Mouse (Mus musculus): ENCODE data around the gene Baiap2. TPM values are rescaled to one million over a fixed set of nuclear protein-coding genes. Genes with fewer than 3 reads are reported as not detected.

The Baiap2 gene
- polyA plus RNA-seq, 1 experiment from 2014 or later: 11.9 TPM

DNA sequence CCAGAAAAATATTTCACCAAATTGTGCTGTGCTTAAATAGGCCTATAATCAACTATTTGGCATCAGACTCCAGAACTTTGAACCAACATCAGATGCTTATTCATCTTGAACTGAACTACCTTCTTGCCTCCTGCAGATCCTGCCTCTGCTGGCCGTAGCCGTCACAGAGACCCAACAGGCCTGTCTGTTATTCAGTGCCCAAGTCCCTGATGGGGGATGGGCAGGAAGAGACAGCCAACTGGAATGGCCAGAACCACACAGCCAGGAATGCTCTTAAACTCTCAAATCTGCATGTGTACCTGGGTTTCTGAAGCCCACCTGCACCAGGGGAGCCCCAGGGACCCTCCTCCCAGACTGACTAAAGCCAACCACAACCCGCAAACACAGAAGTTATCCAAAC, 84.4 kb downstream of the Baiap2 start:
- Histone ChIP-seq H3K9me3 (replicated peaks; ENCODE audit: control insufficient read depth, low read length) (no peaks in the 10 kb centered on the region), H3K27me3 (ENCODE audit: control insufficient read depth, insufficient read depth, low read length) (no peaks in the 10 kb centered on the region), H3K4me3 (ENCODE audit: low read depth, low read length) (no peak overlapping the region), H3K36me3 (replicated peaks; ENCODE audit: control insufficient read depth, insufficient read depth, low read depth, low read length) (no peaks in the 10 kb centered on the region), H3K4me1 (ENCODE audit: control insufficient read depth, insufficient read depth, low read length) (no peaks in the 10 kb centered on the region), H3K27ac (replicated peaks; ENCODE audit: low read depth, low read length) (no peak overlapping the region), H3K4me2 (ENCODE audit: low read depth, low read length) (no peak overlapping the region), H3K9ac (replicated peaks; ENCODE audit: low read length) (no peak overlapping the region)
- no peak for ATAC-seq (replicated peaks; ENCODE audit: insufficient number of reproducible peaks, low FRiP score, low TSS enrichment, low read depth)
- DNase-seq (ENCODE audit: low spot score): no peak
- 68% methylated on average over 3 of the region's 3 CpGs for WGBS

DNA sequence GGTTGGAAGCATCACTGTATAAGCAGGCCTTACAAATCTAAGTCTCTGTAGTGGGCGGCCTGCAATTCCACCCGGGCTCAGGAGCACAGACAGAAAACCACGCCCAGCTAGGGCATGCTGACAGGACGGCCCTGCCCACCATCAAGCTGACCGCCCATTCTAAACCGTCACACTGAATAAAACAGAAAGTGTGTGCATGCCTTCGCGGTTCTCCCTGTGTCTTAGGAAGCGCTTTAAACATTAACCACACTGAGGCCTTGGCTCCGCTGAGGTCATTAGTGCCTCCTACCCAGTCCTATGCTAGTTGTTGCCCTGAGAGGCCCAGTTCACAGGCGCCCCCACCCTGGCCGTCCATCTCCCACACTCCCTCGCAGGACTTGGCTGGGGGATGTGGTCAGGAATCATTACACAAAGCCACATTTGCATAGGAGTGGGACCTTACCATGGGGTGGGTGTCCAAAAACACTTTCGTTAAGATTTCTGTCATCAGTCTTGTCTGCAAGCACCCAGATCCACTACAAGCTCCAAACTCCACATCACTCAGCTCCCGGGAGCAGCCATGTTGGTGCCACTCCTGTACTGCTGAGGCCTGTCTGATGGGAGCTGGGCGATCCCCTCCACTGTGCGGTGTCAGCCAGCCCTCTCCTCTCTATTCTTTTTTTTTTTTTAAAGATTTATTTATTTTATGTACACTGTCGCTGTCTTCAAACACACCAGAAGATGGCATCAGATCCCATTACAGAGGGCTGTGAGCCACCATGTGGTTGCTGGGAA, 85.9 kb downstream of the Baiap2 start:
- Histone ChIP-seq H3K27ac (replicated peaks; ENCODE audit: low read depth, low read length) (no peak overlapping the region), H3K4me2 (ENCODE audit: low read depth, low read length) (no peak overlapping the region), H3K9ac (replicated peaks; ENCODE audit: low read length) (no peak overlapping the region), H3K4me3 (ENCODE audit: low read depth, low read length) (no peak overlapping the region), H3K27me3 (ENCODE audit: control insufficient read depth, insufficient read depth, low read length) (no peaks in the 10 kb centered on the region), H3K4me1 (ENCODE audit: control insufficient read depth, insufficient read depth, low read length) (no peaks in the 10 kb centered on the region), H3K9me3 (replicated peaks; ENCODE audit: control insufficient read depth, low read length) (no peaks in the 10 kb centered on the region), H3K36me3 (replicated peaks; ENCODE audit: control insufficient read depth, insufficient read depth, low read depth, low read length) (no peaks in the 10 kb centered on the region)
- DNase-seq (ENCODE audit: low spot score): no peak
- 78% methylated on average over 18 of the region's 18 CpGs for WGBS
- ATAC-seq (replicated peaks; ENCODE audit: insufficient number of reproducible peaks, low FRiP score, low TSS enrichment, low read depth): no peak

DNA sequence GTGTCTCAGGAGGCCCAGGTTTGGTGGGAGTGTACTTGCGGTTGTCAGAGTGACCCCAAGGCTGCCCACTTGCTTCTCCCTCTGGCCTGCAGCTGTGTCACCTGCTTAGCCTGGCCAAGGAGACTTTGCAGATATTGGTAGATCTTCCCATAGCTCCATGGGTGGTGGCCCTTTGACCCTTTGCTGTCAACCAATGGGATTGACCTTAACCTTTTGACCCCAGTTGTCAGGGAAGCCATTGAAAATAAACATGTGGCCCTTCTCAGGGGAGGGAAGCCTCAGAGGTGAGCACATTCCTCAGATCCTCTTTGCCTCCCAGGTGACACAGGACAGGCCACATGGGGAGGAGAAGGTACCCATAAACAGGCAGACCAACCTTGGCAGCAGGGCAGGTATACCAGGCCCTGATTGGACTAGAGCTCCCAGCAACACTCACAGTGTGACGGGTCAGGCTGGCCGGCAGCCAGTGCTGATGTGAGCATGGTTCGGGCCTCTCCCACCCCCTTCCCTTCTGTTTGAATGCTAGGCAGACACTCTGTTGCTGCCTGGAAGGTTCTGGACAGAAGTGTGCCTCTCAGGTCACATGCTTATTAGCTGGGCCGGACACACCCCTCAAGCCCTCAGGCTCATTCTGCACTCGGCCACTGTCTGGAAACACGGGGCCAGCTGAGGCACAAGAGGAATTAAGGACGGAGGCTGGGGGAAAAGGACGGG, 87.0 kb downstream of the Baiap2 start:
- H3K4me3 ChIP-seq (ENCODE audit: low read depth, low read length): no peak overlapping the region
- H3K9ac ChIP-seq (replicated peaks; ENCODE audit: low read length): no peak overlapping the region
- 47% methylated on average over 9 of the region's 9 CpGs for WGBS
- no peak for DNase-seq (ENCODE audit: low spot score)
- no peaks in the 10 kb centered on the region for H3K4me1 ChIP-seq (ENCODE audit: control insufficient read depth, insufficient read depth, low read length)
- no peaks in the 10 kb centered on the region for H3K36me3 ChIP-seq (replicated peaks; ENCODE audit: control insufficient read depth, insufficient read depth, low read depth, low read length)
- no peaks in the 10 kb centered on the region for H3K27me3 ChIP-seq (ENCODE audit: control insufficient read depth, insufficient read depth, low read length)
- no peak overlapping the region for H3K4me2 ChIP-seq (ENCODE audit: low read depth, low read length)
- ATAC-seq (replicated peaks; ENCODE audit: insufficient number of reproducible peaks, low FRiP score, low TSS enrichment, low read depth): no peak
- H3K27ac ChIP-seq (replicated peaks; ENCODE audit: low read depth, low read length): no peak overlapping the region
- H3K9me3 ChIP-seq (replicated peaks; ENCODE audit: control insufficient read depth, low read length): no peaks in the 10 kb centered on the region

DNA sequence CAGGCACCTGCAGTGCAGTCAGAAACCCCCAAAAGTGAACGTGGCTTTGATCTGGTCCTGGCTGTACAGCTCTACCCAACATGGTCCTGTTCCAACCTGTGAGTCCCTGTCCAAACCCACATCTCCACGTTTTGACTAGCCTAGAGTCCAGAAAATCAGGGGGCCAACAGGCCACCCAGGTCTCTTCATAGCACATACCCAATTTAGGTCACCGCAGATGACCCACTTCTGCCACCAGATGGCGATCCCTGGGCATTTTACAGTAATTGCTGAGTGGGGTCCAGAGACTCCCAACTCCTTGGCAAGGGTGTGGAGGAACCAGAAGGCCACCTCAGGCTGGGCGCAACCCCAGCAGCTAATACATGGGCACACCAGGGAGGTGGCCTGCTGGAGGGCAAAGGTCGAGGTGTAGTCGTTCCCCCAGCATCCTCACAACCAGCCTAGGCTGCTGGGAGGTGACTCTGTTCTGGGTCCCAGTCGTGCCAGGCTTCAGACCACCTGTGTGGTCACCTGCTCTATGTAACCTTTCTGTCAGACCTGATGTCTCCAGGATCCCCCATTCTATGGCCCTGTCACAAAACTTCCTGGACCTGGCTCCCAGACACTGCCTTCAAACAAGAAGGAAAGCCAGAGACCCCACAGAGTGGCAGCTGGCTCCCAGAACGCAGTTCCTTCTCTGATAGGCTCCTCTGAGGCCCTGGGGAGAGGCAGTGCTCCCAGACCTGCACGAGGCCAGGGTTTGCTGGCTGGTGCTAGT, 87.8 kb downstream of the Baiap2 start:
- no peaks in the 10 kb centered on the region for H3K4me1 ChIP-seq (ENCODE audit: control insufficient read depth, insufficient read depth, low read length)
- WGBS: 34% methylated on average over 10 of the region's 10 CpGs
- H3K27me3 ChIP-seq (ENCODE audit: control insufficient read depth, insufficient read depth, low read length): no peaks in the 10 kb centered on the region
- peak; percentile 45 for ATAC-seq (replicated peaks; ENCODE audit: insufficient number of reproducible peaks, low FRiP score, low TSS enrichment, low read depth)
- DNase-seq (ENCODE audit: low spot score): peak; percentile 72
- H3K4me3 ChIP-seq (ENCODE audit: low read depth, low read length): no peak overlapping the region
- H3K9me3 ChIP-seq (replicated peaks; ENCODE audit: control insufficient read depth, low read length): no peaks in the 10 kb centered on the region
- H3K4me2 ChIP-seq (ENCODE audit: low read depth, low read length): no peak overlapping the region
- H3K27ac ChIP-seq (replicated peaks; ENCODE audit: low read depth, low read length): no peak overlapping the region
- H3K36me3 ChIP-seq (replicated peaks; ENCODE audit: control insufficient read depth, insufficient read depth, low read depth, low read length): no peaks in the 10 kb centered on the region
- no peak overlapping the region for H3K9ac ChIP-seq (replicated peaks; ENCODE audit: low read length)

DNA sequence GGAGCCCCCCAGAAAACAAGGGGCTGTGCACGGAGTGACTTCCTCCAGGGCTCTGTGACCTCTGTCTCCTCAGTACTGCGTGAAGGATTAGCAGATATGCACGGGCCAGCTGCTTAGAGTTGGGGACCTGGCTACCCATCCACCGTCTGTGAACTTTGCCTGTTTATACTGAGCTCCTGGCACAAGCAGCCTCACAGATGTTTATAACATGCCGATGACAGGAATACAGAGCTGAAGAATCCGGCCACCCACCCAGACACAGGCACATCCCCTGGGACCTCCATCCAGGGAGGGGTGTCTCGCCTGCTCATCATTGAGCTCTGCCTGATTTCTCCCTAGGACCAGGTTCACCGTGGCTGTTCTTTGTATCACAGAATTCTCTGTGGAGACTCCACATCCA, 89.5 kb downstream of the Baiap2 start:
- 60% methylated on average over 8 of the region's 8 CpGs for WGBS

DNA sequence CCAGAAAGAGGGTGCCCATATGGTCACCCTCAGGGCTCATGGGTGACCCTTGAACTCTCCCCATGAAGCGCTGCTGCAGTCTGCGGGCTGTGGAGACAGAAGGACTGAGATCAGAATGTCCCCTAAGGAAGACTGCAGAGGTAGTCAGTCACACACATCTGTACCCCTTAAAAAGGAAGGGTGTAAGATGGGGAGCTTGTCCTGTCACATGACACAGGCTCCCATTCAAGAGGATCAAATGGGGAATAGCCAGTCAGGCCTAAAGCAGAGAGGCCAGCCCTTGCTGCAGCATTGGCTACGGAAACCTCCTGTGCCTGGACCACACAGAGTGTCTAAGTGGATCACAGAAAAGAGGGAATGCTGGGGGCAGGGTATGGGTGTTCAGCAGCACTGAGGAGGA, 90.9 kb downstream of the Baiap2 start:
- no peaks in the 10 kb centered on the region for H3K4me1 ChIP-seq (ENCODE audit: control insufficient read depth, insufficient read depth, low read length)
- WGBS: 72% methylated on average over 3 of the region's 3 CpGs
- H3K27me3 ChIP-seq (ENCODE audit: control insufficient read depth, insufficient read depth, low read length): no peaks in the 10 kb centered on the region

More for the DNA sequence above, 89.5 kb downstream of the Baiap2 start:
- no peak for DNase-seq (ENCODE audit: low spot score)
- Histone ChIP-seq H3K36me3 (replicated peaks; ENCODE audit: control insufficient read depth, insufficient read depth, low read depth, low read length) (no peaks in the 10 kb centered on the region), H3K27me3 (ENCODE audit: control insufficient read depth, insufficient read depth, low read length) (no peaks in the 10 kb centered on the region), H3K4me1 (ENCODE audit: control insufficient read depth, insufficient read depth, low read length) (no peaks in the 10 kb centered on the region), H3K27ac (replicated peaks; ENCODE audit: low read depth, low read length) (no peak overlapping the region), H3K9me3 (replicated peaks; ENCODE audit: control insufficient read depth, low read length) (no peaks in the 10 kb centered on the region), H3K4me2 (ENCODE audit: low read depth, low read length) (no peak overlapping the region), H3K9ac (replicated peaks; ENCODE audit: low read length) (no peak overlapping the region; the same call in 1 of the 2 replicates), H3K4me3 (ENCODE audit: low read depth, low read length) (no peak overlapping the region)
- no peak for ATAC-seq (replicated peaks; ENCODE audit: insufficient number of reproducible peaks, low FRiP score, low TSS enrichment, low read depth)

DNA sequence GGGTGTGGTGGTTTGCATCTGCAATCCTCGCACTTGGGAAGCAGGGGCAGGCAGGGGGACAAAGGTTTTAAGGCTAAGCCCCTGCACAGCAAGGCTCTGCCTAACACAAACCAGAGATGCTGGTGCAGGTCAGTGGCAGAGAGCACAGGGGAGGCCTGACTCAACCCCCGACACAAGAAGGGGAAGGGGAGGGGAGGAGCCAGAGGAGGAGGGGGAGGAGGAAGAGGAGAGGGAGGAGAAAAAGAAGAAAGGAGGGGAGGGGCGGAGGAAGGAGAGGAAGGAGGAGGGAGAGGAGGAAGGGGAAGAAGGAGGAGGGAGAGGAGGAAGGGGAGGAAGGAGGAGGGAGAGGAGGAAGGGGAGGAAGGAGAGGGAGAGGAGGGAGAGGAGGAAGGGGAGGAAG, 91.7 kb downstream of the Baiap2 start:
- ATAC-seq (replicated peaks; ENCODE audit: insufficient number of reproducible peaks, low FRiP score, low TSS enrichment, low read depth) (no peak), DNase-seq (ENCODE audit: low spot score) (no peak)
- no peak overlapping the region for H3K4me2 ChIP-seq (ENCODE audit: low read depth, low read length)
- no peak overlapping the region for H3K9ac ChIP-seq (replicated peaks; ENCODE audit: low read length)
- no peaks in the 10 kb centered on the region for H3K27me3 ChIP-seq (ENCODE audit: control insufficient read depth, insufficient read depth, low read length)
- no peak overlapping the region for H3K27ac ChIP-seq (replicated peaks; ENCODE audit: low read depth, low read length)
- no peaks in the 10 kb centered on the region for H3K9me3 ChIP-seq (replicated peaks; ENCODE audit: control insufficient read depth, low read length)
- no peak overlapping the region for H3K4me3 ChIP-seq (ENCODE audit: low read depth, low read length)
- no peaks in the 10 kb centered on the region for H3K36me3 ChIP-seq (replicated peaks; ENCODE audit: control insufficient read depth, insufficient read depth, low read depth, low read length)
- WGBS: 38% methylated on average over 3 of the region's 3 CpGs
- no peaks in the 10 kb centered on the region for H3K4me1 ChIP-seq (ENCODE audit: control insufficient read depth, insufficient read depth, low read length)

More for the DNA sequence above, 90.9 kb downstream of the Baiap2 start:
- ATAC-seq (replicated peaks; ENCODE audit: insufficient number of reproducible peaks, low FRiP score, low TSS enrichment, low read depth) (no peak), DNase-seq (ENCODE audit: low spot score) (no peak)
- Histone ChIP-seq H3K4me3 (ENCODE audit: low read depth, low read length) (no peak overlapping the region), H3K36me3 (replicated peaks; ENCODE audit: control insufficient read depth, insufficient read depth, low read depth, low read length) (no peaks in the 10 kb centered on the region), H3K9ac (replicated peaks; ENCODE audit: low read length) (no peak overlapping the region; the same call in 1 of the 2 replicates), H3K27ac (replicated peaks; ENCODE audit: low read depth, low read length) (no peak overlapping the region), H3K9me3 (replicated peaks; ENCODE audit: control insufficient read depth, low read length) (no peaks in the 10 kb centered on the region), H3K4me2 (ENCODE audit: low read depth, low read length) (no peak overlapping the region)

Measured in embryonic facial prominence, embryonic 11.5 days (tissue).